Mouse (Mus musculus) cerebellum, adult 2 months (tissue): ENCODE data around the gene Gnb1l. TPM values are rescaled to one million over a fixed set of nuclear protein-coding genes. Genes with fewer than 3 reads are reported as not detected.

Source experiments
- DNase-seq, 2 experiments: peaks; one replicate each; pipeline ENCODE4 v3.0.0; 2021
- H3K27ac ChIP-seq: fragments of 200-500 bp; 2 replicates; pipeline ENCODE4 v1.5.1; 2012; ENCODE audit warnings: low read length, control low read depth, inconsistent platforms; ENCODE audit not compliant: insufficient read depth
- H3K27me3 ChIP-seq: fragments of 200-500 bp; 2 replicates; pipeline ENCODE4 v1.6.1; 2012; ENCODE audit warnings: inconsistent platforms, mild to moderate bottlenecking, low read length, moderate library complexity; ENCODE audit not compliant: control insufficient read depth, insufficient read depth
- H3K4me1 ChIP-seq: fragments of 200-500 bp; 2 replicates; pipeline ENCODE4 v1.6.1; 2011; ENCODE audit warnings: low read length; ENCODE audit not compliant: control insufficient read depth, insufficient read depth
- H3K4me3 ChIP-seq: fragments of 200-500 bp; replicated peaks from 2 replicates; pipeline ENCODE3; 2011; ENCODE audit warnings: mild to moderate bottlenecking, low read depth, low read length, control low read depth; ENCODE audit not compliant: insufficient read depth
- CTCF ChIP-seq: fragments of 200-500 bp; IDR thresholded peaks from 2 replicates; pipeline ENCODE4 v1.5.1; 2011; ENCODE audit warnings: low read depth, mild to moderate bottlenecking, control low read depth, low read length, moderate library complexity, borderline replicate concordance; ENCODE audit not compliant: insufficient read depth
- POLR2A ChIP-seq: fragments of 200-500 bp; IDR thresholded peaks from 2 replicates; pipeline ENCODE4 v1.6.1; 2011; ENCODE audit warnings: low read length, control low read depth, borderline replicate concordance; ENCODE audit not compliant: insufficient read depth
- WGBS: fragments of 180-500 bp; shearing (Covaris S2); methylation state at CpG from one replicate; pipeline ENCODE4 v1.1.7; 2018; 5-methylcytosine and 5-hydroxymethylcytosine counted together
- polyA plus RNA-seq: library from polyadenylated mRNA; depleted of rRNA; stranded (reverse); fragments of >200 nt; gene quantifications from 2 replicates; pipeline ENCODE4 v1.2.3, GENCODE M21; 2012

The Gnb1l gene
- polyA plus RNA-seq, 1 experiment = 8.2 TPM

- 94% methylated on average over 6 of the region's 6 CpGs for WGBS
- H3K27me3 ChIP-seq = no peaks in the 10 kb centered on the region
- DNase-seq = no peak
- H3K4me3 ChIP-seq = no peak overlapping the region
- H3K4me1 ChIP-seq = peaks cover 18% of the 10 kb centered on the region
- TF ChIP-seq POLR2A (no peak), CTCF (no peak)
- H3K27ac ChIP-seq = no peak overlapping the region
Measured at GRCm38 (mm10) chr16:18501531-18501930, 3.0 kb downstream of the Gnb1l start.

- peaks cover 15% of the 10 kb centered on the region; the same call in 1 of the 2 replicates for H3K4me1 ChIP-seq
- TF ChIP-seq POLR2A = no peak
- TF ChIP-seq CTCF = no peak
- H3K27me3 ChIP-seq = no peaks in the 10 kb centered on the region
- H3K27ac ChIP-seq = no peak overlapping the region
- WGBS = 94% methylated on average over 14 of the region's 14 CpGs
- no peak overlapping the region for H3K4me3 ChIP-seq
- no peak for DNase-seq
Measured at GRCm38 (mm10) chr16:18503566-18504342, 5.2 kb downstream of the Gnb1l start.

DNA sequence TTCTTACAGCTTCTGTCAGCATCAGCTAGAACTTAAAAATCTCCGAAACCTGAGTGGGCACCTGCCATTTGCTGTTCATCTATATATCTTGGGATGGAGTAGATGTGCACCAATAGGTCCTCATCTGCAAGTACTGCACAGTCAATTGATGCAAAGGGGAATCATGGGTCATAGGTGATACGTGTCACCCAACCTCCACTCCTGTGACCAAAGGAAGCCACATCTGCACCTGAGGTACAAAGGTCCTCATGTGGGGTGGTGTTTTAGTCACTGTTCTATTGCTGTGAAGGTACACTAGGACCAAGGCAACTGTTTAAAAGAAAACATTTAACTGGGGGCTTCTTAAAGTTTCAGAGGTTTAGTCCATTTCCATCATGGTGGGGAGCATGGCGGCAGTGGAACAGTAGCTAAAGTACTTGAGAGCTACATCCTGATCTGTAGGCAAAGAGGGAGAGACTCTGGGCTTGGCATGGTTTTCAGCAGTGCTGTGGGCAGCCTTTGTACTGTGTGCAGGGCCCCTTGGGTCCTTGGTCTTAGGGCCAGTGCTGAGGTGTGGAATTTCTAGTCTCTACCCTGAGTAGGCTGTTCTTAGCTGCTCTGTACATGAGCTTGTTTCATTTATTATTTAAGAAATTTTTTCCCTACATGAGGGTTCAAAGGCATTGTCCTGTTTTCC lies 8.1 kb downstream of the Gnb1l start:
- TF ChIP-seq POLR2A = no peak
- TF ChIP-seq CTCF = no peak
- no peaks in the 10 kb centered on the region for H3K4me1 ChIP-seq
- H3K27me3 ChIP-seq = no peaks in the 10 kb centered on the region
- no peak overlapping the region for H3K4me3 ChIP-seq
- no peak for DNase-seq
- 95% methylated on average over 3 of the region's 3 CpGs for WGBS
- no peak overlapping the region for H3K27ac ChIP-seq

DNA sequence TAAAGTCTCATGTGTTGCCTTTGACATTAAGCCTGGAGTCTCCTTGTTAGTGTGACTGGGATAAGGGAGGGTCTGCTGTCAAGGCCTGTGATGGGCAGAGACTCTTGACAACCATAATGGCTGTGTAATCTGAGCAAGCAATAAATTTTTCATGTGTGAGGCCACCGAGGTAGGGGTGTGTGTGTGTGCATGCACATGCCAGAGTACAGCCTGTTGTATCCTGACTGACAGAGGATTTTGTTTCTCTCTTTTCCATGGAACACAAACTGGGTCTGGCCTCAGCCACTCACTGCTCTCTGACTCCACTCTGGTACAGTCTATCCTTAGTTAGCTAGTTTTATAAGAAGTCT lies 8.7 kb downstream of the Gnb1l start:
- TF ChIP-seq CTCF = no peak
- TF ChIP-seq POLR2A = no peak
- no peak overlapping the region for H3K4me3 ChIP-seq
- no peaks in the 10 kb centered on the region for H3K4me1 ChIP-seq
- no peaks in the 10 kb centered on the region for H3K27me3 ChIP-seq
- WGBS = 70% methylated on average over 1 of the region's 1 CpGs
- H3K27ac ChIP-seq = no peak overlapping the region
- no peak for DNase-seq

- no peak for TF ChIP-seq POLR2A
- TF ChIP-seq CTCF = no peak
- WGBS = 89% methylated on average over 5 of the region's 5 CpGs
Measured at GRCm38 (mm10) chr16:18511741-18512140, 13.2 kb downstream of the Gnb1l start.

DNA sequence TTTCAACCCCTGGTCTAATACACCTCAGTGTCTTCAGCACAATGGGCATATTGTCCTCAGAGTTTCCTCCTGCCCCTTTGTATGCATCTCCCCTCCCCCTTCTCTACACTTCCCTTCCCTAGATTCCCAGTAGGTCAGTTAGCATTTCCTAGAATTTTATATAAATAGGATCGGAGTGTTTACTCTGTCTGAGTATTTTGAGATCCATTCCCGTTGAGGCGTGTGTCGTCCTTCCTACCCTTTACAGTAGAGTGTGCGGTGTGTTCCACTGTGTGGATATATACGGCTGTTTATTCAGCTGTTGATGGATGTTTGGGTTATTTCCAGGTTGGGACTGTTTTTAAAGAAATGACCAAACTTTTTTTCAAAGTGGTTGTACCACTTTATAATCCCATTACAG lies 15.0 kb downstream of the Gnb1l start:
- no peak overlapping the region for H3K27ac ChIP-seq
- H3K4me3 ChIP-seq = no peak overlapping the region
- H3K27me3 ChIP-seq = no peaks in the 10 kb centered on the region
- no peak for TF ChIP-seq POLR2A
- no peak for TF ChIP-seq CTCF
- no peaks in the 10 kb centered on the region for H3K4me1 ChIP-seq
- no peak for DNase-seq
- WGBS = 76% methylated on average over 6 of the region's 6 CpGs

More at GRCm38 (mm10) chr16:18511741-18512140, 13.2 kb downstream of the Gnb1l start:
- Histone ChIP-seq H3K27me3 (no peaks in the 10 kb centered on the region), H3K27ac (no peak overlapping the region), H3K4me3 (no peak overlapping the region), H3K4me1 (no peaks in the 10 kb centered on the region)
- no peak for DNase-seq

DNA sequence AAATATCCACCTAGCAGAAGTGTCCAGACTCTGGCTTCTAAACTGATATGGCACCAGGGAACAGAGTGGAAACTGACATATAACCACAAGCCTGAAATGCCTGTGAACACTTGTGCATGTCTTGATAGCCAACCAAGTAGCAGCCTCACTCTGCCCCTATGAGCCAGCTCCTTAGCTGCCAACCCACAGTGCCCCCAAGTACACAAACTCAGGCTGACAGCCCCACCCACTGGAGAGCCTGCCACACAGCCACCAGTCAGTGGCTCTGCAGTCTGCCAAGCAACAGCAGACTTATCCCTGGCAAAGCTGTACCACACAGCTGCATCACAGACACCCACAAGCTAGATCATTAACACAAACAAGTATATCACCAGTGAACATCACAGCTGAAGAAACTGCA lies 19.6 kb downstream of the Gnb1l start:
- Histone ChIP-seq H3K4me1 (no peaks in the 10 kb centered on the region), H3K27ac (no peak overlapping the region), H3K4me3 (no peak overlapping the region), H3K27me3 (no peaks in the 10 kb centered on the region)
- TF ChIP-seq POLR2A = no peak
- no peak for TF ChIP-seq CTCF
- DNase-seq = no peak
